ENCODE assay signal across 9 mouse cellular contexts in genomic region chr5:30914849-30915248, GRCm38 (mm10). TPM values are rescaled to one million over a fixed set of nuclear protein-coding genes. Genes with fewer than 3 reads are reported as not detected.
DNase-seq lines count a peak whose midpoint lies in the region; ATAC-seq and TF ChIP-seq lines count a peak whose summit lies in the region.
"Had no signal": no experiment of that assay in that cellular context is flagged by ENCODE, and none has a peak within 500 bp of the region (broad histone marks: within the 10 kb centered on the region; RNA-seq: fewer than 3 reads in every experiment).

No protein-coding gene starts in this region.

- peaks cover 13% of the 10 kb centered on the region for H3K4me1 ChIP-seq in lung, embryonic 14.5 days (ENCODE audit: insufficient read depth)
- peaks cover 79% of the 10 kb centered on the region for H3K4me1 ChIP-seq in embryonic facial prominence, embryonic 15.5 days
- peaks cover 2% of the 10 kb centered on the region; the same call in 1 of the 2 replicates for H3K4me1 ChIP-seq in hindbrain, embryonic 11.5 days (replicated peaks; ENCODE audit: control insufficient read depth, insufficient read depth, low read length)
- H3K4me1 ChIP-seq in liver, postnatal 0 days (ENCODE audit: insufficient read depth), result peaks cover 63% of the 10 kb centered on the region

- no peak for ATAC-seq in lung, embryonic 14.5 days (ENCODE audit: insufficient read depth)
- ATAC-seq in embryonic facial prominence, embryonic 15.5 days (ENCODE audit: insufficient number of reproducible peaks, low FRiP score, low TSS enrichment, low read depth), result no peak
- ATAC-seq in hindbrain, embryonic 11.5 days (ENCODE audit: low FRiP score), result no peak
- no peak for ATAC-seq in liver, postnatal 0 days

- peak overlapping the region; percentile 98 for H3K27ac ChIP-seq in lung, embryonic 14.5 days (ENCODE audit: low read depth)
- H3K27ac ChIP-seq in embryonic facial prominence, embryonic 15.5 days (replicated peaks), result peak overlapping the region; percentile 95
- no peak overlapping the region for H3K27ac ChIP-seq in hindbrain, embryonic 11.5 days (ENCODE audit: low read depth, low read length)
- H3K27ac ChIP-seq in liver, postnatal 0 days (ENCODE audit: low read depth), result peak overlapping the region; percentile 83
- no peak overlapping the region for H3K27ac ChIP-seq in layer of hippocampus, adult 2 months

- peak overlapping the region; percentile 93 for H3K4me2 ChIP-seq in lung, embryonic 14.5 days
- peak overlapping the region; percentile 70 for H3K4me2 ChIP-seq in embryonic facial prominence, embryonic 15.5 days (replicated peaks)
- peak overlapping the region; percentile 24 for H3K4me2 ChIP-seq in hindbrain, embryonic 11.5 days (replicated peaks; ENCODE audit: low read depth, low read length)
- H3K4me2 ChIP-seq in liver, postnatal 0 days (ENCODE audit: low read depth, low read length), result peak overlapping the region; percentile 69

- WGBS in lung, embryonic 14.5 days, result 40% methylated on average over 6 of the region's 6 CpGs
- 27% methylated on average over 6 of the region's 6 CpGs for WGBS in embryonic facial prominence, embryonic 15.5 days
- 69% methylated on average over 6 of the region's 6 CpGs for WGBS in hindbrain, embryonic 11.5 days
- WGBS in liver, postnatal 0 days (ENCODE audit: insufficient replicate concordance), result 31% methylated on average over 6 of the region's 6 CpGs

- H3K9me3 ChIP-seq in lung, embryonic 14.5 days (ENCODE audit: low read depth, low read length), result no peaks in the 10 kb centered on the region
- no peaks in the 10 kb centered on the region for H3K9me3 ChIP-seq in embryonic facial prominence, embryonic 15.5 days (replicated peaks)
- no peaks in the 10 kb centered on the region for H3K9me3 ChIP-seq in hindbrain, embryonic 11.5 days (ENCODE audit: control insufficient read depth, low read length)
- no peaks in the 10 kb centered on the region for H3K9me3 ChIP-seq in liver, postnatal 0 days (ENCODE audit: low read length)

- no peak for TF ChIP-seq CTCF in lung, embryonic 14.5 days (IDR thresholded peaks at IDR 0.05; ENCODE audit: low read depth)
- TF ChIP-seq CTCF in liver, postnatal 0 days (IDR thresholded peaks at IDR 0.05; ENCODE audit: low read depth), result no peak
- TF ChIP-seq CTCF in layer of hippocampus, adult 2 months (conservative IDR thresholded peaks at IDR 0.05), result no peak

- H3K9ac ChIP-seq in lung, embryonic 14.5 days, result peak overlapping the region; percentile 79
- peak overlapping the region; percentile 53 for H3K9ac ChIP-seq in embryonic facial prominence, embryonic 15.5 days
- no peak overlapping the region for H3K9ac ChIP-seq in hindbrain, embryonic 11.5 days (ENCODE audit: low read depth, low read length)
- H3K9ac ChIP-seq in liver, postnatal 0 days (replicated peaks), result peak overlapping the region; percentile 64

- H3K36me3 ChIP-seq in lung, embryonic 14.5 days (ENCODE audit: insufficient read depth), result peaks cover 33% of the 10 kb centered on the region
- peaks cover 35% of the 10 kb centered on the region for H3K36me3 ChIP-seq in embryonic facial prominence, embryonic 15.5 days
- no peaks in the 10 kb centered on the region for H3K36me3 ChIP-seq in hindbrain, embryonic 11.5 days (ENCODE audit: control insufficient read depth, insufficient read depth, low read length)
- H3K36me3 ChIP-seq in liver, postnatal 0 days (replicated peaks; ENCODE audit: insufficient read depth, low read length), result peaks cover 10% of the 10 kb centered on the region; the same call in 1 of the 2 replicates

- H3K4me3 ChIP-seq in lung, embryonic 14.5 days (ENCODE audit: low read depth, low read length), result peak overlapping the region; percentile 63
- H3K4me3 ChIP-seq in embryonic facial prominence, embryonic 15.5 days (replicated peaks), result peak overlapping the region; percentile 55
- peak overlapping the region; percentile 28 for H3K4me3 ChIP-seq in hindbrain, embryonic 11.5 days (ENCODE audit: low read depth, low read length)
- peak overlapping the region; percentile 48 for H3K4me3 ChIP-seq in liver, postnatal 0 days (ENCODE audit: low read depth, low read length)
- no peak overlapping the region for H3K4me3 ChIP-seq in layer of hippocampus, adult 2 months

- DNase-seq in lung, embryonic 14.5 days, result no peak
- DNase-seq in lung, postnatal 14 days, result no peak
- no peak for DNase-seq in hindbrain, embryonic 11.5 days (ENCODE audit: low spot score)
- DNase-seq in liver, postnatal 0 days, result peak; percentile 21
- no peak for DNase-seq in gastrocnemius, postnatal 14 days
- DNase-seq in layer of hippocampus, adult 2 months (ENCODE audit: low spot score in 2 of 2), result no peak
- no peak for DNase-seq in right cerebral cortex, postnatal 36 days (ENCODE audit: low spot score in 2 of 2)

- no peaks in the 10 kb centered on the region for H3K27me3 ChIP-seq in lung, embryonic 14.5 days (ENCODE audit: insufficient read depth, low read length)
- H3K27me3 ChIP-seq in embryonic facial prominence, embryonic 15.5 days, result no peaks in the 10 kb centered on the region
- H3K27me3 ChIP-seq in hindbrain, embryonic 11.5 days (ENCODE audit: control insufficient read depth, insufficient read depth, low read length), result no peaks in the 10 kb centered on the region
- no peaks in the 10 kb centered on the region for H3K27me3 ChIP-seq in liver, postnatal 0 days (ENCODE audit: insufficient read depth, low read length)

- intact Hi-C loops in gastrocnemius, postnatal 14 days (cut with DNase I; ENCODE audit: low total_unique reads), result loop anchor here (5.0 kb wide), 2 partner anchors 38 to 108 kb away; no protein-coding TSS in a partner anchor

- no peak for TF ChIP-seq EP300 in liver, postnatal 0 days (IDR thresholded peaks at IDR 0.05; ENCODE audit: low read depth)

RNA-seq across cellular contexts. Expression of gene Emilin1, which starts 1.6 kb away (rescaled TPM):
- polyA plus RNA-seq in lung, embryonic 14.5 days (2014; fragmentation: Nextera tagmentation; extraction: Ambion mirVana), result 162 and 185 TPM in 2 replicates
- 244 and 254 TPM in 2 replicates for polyA plus RNA-seq in embryonic facial prominence, embryonic 15.5 days (2015; fragmentation: Nextera tagmentation; extraction: Ambion mirVana)
- 46.0 and 48.5 TPM in 2 replicates for polyA plus RNA-seq in hindbrain, embryonic 11.5 days (2014; fragmentation: Nextera tagmentation; extraction: Ambion mirVana)
- polyA plus RNA-seq in liver, postnatal 0 days (2015; fragmentation: Nextera tagmentation; extraction: Ambion mirVana), result 25.3 and 30.9 TPM in 2 replicates
- total RNA-seq in gastrocnemius, postnatal 14 days (2021), result 10 to 100 TPM; 25.7 to 31.3 TPM
- 1 to 10 TPM; 2.0 TPM for total RNA-seq in layer of hippocampus, adult 2 months (2021)

RNA-seq across cellular contexts. Expression of gene Khk, which starts 6.4 kb away (rescaled TPM):
- polyA plus RNA-seq in lung, embryonic 14.5 days (2014; fragmentation: Nextera tagmentation; extraction: Ambion mirVana), result 13.0 and 15.0 TPM in 2 replicates
- polyA plus RNA-seq in embryonic facial prominence, embryonic 15.5 days (2015; fragmentation: Nextera tagmentation; extraction: Ambion mirVana), result 23.8 and 25.6 TPM in 2 replicates
- 4.2 and 7.8 TPM in 2 replicates for polyA plus RNA-seq in hindbrain, embryonic 11.5 days (2014; fragmentation: Nextera tagmentation; extraction: Ambion mirVana)
- 56.9 and 57.7 TPM in 2 replicates for polyA plus RNA-seq in liver, postnatal 0 days (2015; fragmentation: Nextera tagmentation; extraction: Ambion mirVana)
- total RNA-seq in gastrocnemius, postnatal 14 days (2021), result 10 to 100 TPM; 31.4 to 32.7 TPM
- total RNA-seq in layer of hippocampus, adult 2 months (2021), result 10 to 100 TPM; 17.0 to 17.7 TPM

RNA-seq across cellular contexts. Expression of gene Ost4, which starts 7.3 kb away (rescaled TPM):
- polyA plus RNA-seq in lung, embryonic 14.5 days (2014; fragmentation: Nextera tagmentation; extraction: Ambion mirVana), result 472 and 477 TPM in 2 replicates
- 482 and 502 TPM in 2 replicates for polyA plus RNA-seq in embryonic facial prominence, embryonic 15.5 days (2015; fragmentation: Nextera tagmentation; extraction: Ambion mirVana)
- polyA plus RNA-seq in hindbrain, embryonic 11.5 days (2014; fragmentation: Nextera tagmentation; extraction: Ambion mirVana), result 335 and 338 TPM in 2 replicates
- 263 and 277 TPM in 2 replicates for polyA plus RNA-seq in liver, postnatal 0 days (2015; fragmentation: Nextera tagmentation; extraction: Ambion mirVana)
- total RNA-seq in gastrocnemius, postnatal 14 days (2021), result 100 to 1,000 TPM; 119 to 134 TPM
- 10 to 100 TPM; 91.5 to 93.8 TPM for total RNA-seq in layer of hippocampus, adult 2 months (2021)

RNA-seq across cellular contexts. Expression of gene Agbl5, which starts 26.4 kb away (rescaled TPM):
- 25.2 and 26.0 TPM in 2 replicates for polyA plus RNA-seq in lung, embryonic 14.5 days (2014; fragmentation: Nextera tagmentation; extraction: Ambion mirVana)
- 22.1 and 28.7 TPM in 2 replicates for polyA plus RNA-seq in embryonic facial prominence, embryonic 15.5 days (2015; fragmentation: Nextera tagmentation; extraction: Ambion mirVana)
- 21.5 and 24.0 TPM in 2 replicates for polyA plus RNA-seq in hindbrain, embryonic 11.5 days (2014; fragmentation: Nextera tagmentation; extraction: Ambion mirVana)
- 3.1 and 3.2 TPM in 2 replicates for polyA plus RNA-seq in liver, postnatal 0 days (2015; fragmentation: Nextera tagmentation; extraction: Ambion mirVana)
- 1 to 10 TPM; 1.8 to 2.6 TPM for total RNA-seq in gastrocnemius, postnatal 14 days (2021)
- 10 to 100 TPM; 12.2 to 15.5 TPM for total RNA-seq in layer of hippocampus, adult 2 months (2021)

RNA-seq across cellular contexts. Expression of gene Cgref1, which starts 30.5 kb away (rescaled TPM):
- 2.3 and 2.6 TPM in 2 replicates for polyA plus RNA-seq in lung, embryonic 14.5 days (2014; fragmentation: Nextera tagmentation; extraction: Ambion mirVana)
- 32.1 and 34.0 TPM in 2 replicates for polyA plus RNA-seq in embryonic facial prominence, embryonic 15.5 days (2015; fragmentation: Nextera tagmentation; extraction: Ambion mirVana)
- polyA plus RNA-seq in hindbrain, embryonic 11.5 days (2014; fragmentation: Nextera tagmentation; extraction: Ambion mirVana), result 6.9 and 7.6 TPM in 2 replicates
- 18.7 and 22.8 TPM in 2 replicates for polyA plus RNA-seq in liver, postnatal 0 days (2015; fragmentation: Nextera tagmentation; extraction: Ambion mirVana)
- total RNA-seq in gastrocnemius, postnatal 14 days (2021), result 1 to 10 TPM; 4.5 to 7.7 TPM
- total RNA-seq in layer of hippocampus, adult 2 months (2021), result 10 to 100 TPM; 15.5 to 16.7 TPM
- total RNA-seq: common myeloid progenitor, adult 5-6 weeks had no signal

Comparison
In these comparisons a context has a peak if more than half of its experiments do, and no peak if none do; other contexts are left out.
1. H3K27ac ChIP-seq: peak in lung, embryonic 14.5 days (single experiment), embryonic facial prominence, embryonic 15.5 days (single experiment) and liver, postnatal 0 days (single experiment); none in hindbrain, embryonic 11.5 days (single experiment) and layer of hippocampus, adult 2 months (single experiment).
2. H3K4me2 ChIP-seq: peak in every context shown above with its lines; median percentile 93 in lung, embryonic 14.5 days; 70 in embryonic facial prominence, embryonic 15.5 days; 69 in liver, postnatal 0 days; 24 in hindbrain, embryonic 11.5 days.